Mouse (Mus musculus) liver, adult 2 months (tissue): ENCODE data around the gene Ibsp.

Experiments
- CTCF ChIP-seq: fragments of 200-500 bp; IDR thresholded peaks from 2 replicates; pipeline ENCODE4 v1.5.1; 2011; ENCODE audit warnings: low read depth, low read length, control low read depth
- POLR2A ChIP-seq: fragments of 200-500 bp; IDR thresholded peaks from 2 replicates; pipeline ENCODE4 v1.6.1; 2011; ENCODE audit warnings: low read length, control low read depth; ENCODE audit not compliant: insufficient read depth; ENCODE audit errors: extremely low read depth

DNA sequence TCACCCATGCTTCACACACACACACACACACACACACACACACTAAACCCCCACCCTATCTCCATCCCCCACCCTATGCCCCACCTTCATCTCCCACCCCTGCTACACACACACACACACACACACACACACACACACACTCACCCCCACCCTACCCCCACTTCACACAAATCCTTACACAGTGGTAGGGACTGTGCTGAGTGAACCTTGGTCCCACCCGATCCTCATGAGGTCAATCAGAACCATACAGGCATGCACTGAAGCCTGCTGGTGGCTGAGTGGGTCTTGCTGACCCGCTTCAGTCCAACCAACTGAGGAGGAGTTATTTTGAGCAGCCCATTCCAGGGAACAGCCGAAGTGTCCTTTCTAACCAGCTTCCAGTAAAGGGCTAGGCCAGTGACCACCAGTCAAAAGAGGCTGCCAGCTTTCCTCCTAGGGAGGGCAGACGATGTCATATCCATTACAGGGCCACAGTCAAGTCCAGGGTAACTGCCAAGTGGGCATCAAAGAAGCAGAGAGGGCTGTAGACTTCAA, 29.4 kb downstream of the Ibsp start:
- TF ChIP-seq CTCF (no peak), POLR2A (no peak)
